Mouse (Mus musculus): Measurements from ENCODE around the gene Plcb4. TPM values are rescaled to one million over a fixed set of nuclear protein-coding genes. Genes with fewer than 3 reads are reported as not detected.

Gene Plcb4
- polyA plus RNA-seq, 1 experiment from 2014 or later = 12.4 TPM

DNA sequence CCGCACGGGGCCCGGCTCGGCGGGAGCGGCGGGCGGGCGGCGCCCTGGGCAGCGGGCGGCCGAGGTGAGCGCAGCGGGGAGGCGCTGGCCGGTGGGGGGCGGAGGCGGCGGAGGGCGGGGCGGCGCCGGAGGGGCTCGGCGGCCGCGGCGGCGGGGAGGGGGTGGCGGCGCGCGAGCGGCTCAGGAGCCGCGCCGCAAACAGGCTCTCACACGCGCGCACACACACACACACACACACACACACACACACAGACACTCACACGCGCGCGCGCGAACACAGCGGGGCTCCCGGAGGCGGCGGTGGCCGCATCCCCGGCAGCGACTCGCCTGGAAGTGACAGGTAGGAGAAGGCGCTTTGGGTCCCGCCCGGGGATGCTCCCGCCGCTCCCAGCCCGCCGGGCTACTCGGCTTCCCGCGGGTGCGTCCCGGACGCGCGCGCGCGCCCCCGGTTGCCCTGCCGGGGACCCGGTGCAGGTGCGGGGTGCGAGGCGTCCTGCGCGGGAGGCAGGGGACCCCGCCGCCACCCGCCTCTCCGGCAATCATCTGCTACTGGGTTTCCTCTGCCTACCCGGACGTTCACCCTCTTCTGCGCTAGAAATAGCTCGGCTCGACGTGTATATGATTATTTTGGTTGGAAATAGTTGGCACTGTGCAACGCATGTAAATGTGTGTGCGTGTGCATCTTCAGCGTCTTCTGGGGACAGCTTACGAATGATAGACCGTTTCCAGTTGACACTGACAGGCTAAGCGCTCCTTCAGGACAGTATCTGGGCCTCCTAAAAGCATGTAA, 775 bp downstream of the Plcb4 start:
- DNase-seq (ENCODE audit: low spot score) (peak; percentile 72), ATAC-seq (ENCODE audit: insufficient number of reproducible peaks, low FRiP score, low TSS enrichment, low read depth) (no peak; the same call in 1 of the 2 replicates)
- Histone ChIP-seq H3K27me3 (ENCODE audit: control insufficient read depth, insufficient read depth, low read length) (no peaks in the 10 kb centered on the region), H3K4me2 (ENCODE audit: low read depth, severe bottlenecking) (peak overlapping the region; percentile 64), H3K9me3 (ENCODE audit: control insufficient read depth, low read length) (no peaks in the 10 kb centered on the region), H3K9ac (ENCODE audit: low read length) (peak overlapping the region; percentile 96), H3K4me1 (ENCODE audit: control insufficient read depth, insufficient read depth, low read length) (no peaks in the 10 kb centered on the region), H3K27ac (replicated peaks; ENCODE audit: low read depth, low read length) (peak overlapping the region; percentile 93), H3K36me3 (ENCODE audit: control insufficient read depth, insufficient read depth, low read length) (no peaks in the 10 kb centered on the region), H3K4me3 (ENCODE audit: low read depth, low read length) (peak overlapping the region; percentile 68)
- under 1% methylated on average over 56 of the region's 97 CpGs for WGBS

DNA sequence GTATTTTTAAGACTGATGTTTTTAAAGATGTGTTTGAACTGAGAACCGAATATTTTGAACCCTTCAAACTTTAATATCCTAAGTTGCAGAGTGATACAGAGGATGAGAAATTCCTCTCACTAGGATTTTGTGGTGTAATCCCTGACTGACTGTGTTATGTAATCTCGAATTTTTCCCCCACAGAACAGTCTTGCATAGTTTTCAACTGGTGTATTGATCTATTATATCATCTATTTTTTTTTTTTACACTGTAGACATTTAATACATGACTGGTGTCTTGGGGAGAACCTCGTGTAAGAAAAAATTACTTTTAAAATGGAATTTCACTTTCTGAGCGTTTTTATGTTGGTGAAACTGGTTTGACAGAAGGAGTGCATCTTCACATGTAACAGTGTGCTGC, 2.0 kb downstream of the Plcb4 start:
- no peak for DNase-seq (ENCODE audit: low spot score)
- no peak overlapping the region for H3K4me3 ChIP-seq (ENCODE audit: low read depth, low read length)
- no peak overlapping the region for H3K9ac ChIP-seq (ENCODE audit: low read length)
- no peaks in the 10 kb centered on the region for H3K4me1 ChIP-seq (ENCODE audit: control insufficient read depth, insufficient read depth, low read length)
- WGBS = 52% methylated on average over 4 of the region's 4 CpGs
- no peak for ATAC-seq (ENCODE audit: insufficient number of reproducible peaks, low FRiP score, low TSS enrichment, low read depth)
- no peaks in the 10 kb centered on the region for H3K36me3 ChIP-seq (ENCODE audit: control insufficient read depth, insufficient read depth, low read length)
- no peak overlapping the region for H3K27ac ChIP-seq (replicated peaks; ENCODE audit: low read depth, low read length)
- H3K4me2 ChIP-seq (ENCODE audit: low read depth, severe bottlenecking) = no peak overlapping the region
- H3K27me3 ChIP-seq (ENCODE audit: control insufficient read depth, insufficient read depth, low read length) = no peaks in the 10 kb centered on the region
- no peaks in the 10 kb centered on the region for H3K9me3 ChIP-seq (ENCODE audit: control insufficient read depth, low read length)

DNA sequence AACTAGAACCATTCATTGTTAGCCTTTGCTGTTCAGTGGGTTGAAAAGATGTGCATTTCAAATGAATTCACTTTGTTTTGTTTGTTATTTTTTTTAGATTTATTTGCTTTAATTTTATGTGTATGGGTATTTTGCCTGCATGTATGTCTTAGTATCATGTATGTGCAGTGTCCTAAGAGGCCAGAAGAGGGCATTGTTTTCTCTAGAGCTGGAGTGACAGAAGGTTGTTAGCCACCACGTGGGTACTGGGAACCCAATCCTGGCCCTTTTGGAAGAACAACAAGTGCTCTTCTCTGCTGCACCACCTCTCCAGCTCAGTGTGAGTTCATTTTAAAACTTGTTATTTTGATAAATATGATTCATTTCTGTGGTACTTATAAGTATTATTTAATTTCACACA, 5.0 kb downstream of the Plcb4 start:
- H3K4me1 ChIP-seq (ENCODE audit: control insufficient read depth, insufficient read depth, low read length) = no peaks in the 10 kb centered on the region
- 82% methylated on average over 1 of the region's 1 CpGs for WGBS

DNA sequence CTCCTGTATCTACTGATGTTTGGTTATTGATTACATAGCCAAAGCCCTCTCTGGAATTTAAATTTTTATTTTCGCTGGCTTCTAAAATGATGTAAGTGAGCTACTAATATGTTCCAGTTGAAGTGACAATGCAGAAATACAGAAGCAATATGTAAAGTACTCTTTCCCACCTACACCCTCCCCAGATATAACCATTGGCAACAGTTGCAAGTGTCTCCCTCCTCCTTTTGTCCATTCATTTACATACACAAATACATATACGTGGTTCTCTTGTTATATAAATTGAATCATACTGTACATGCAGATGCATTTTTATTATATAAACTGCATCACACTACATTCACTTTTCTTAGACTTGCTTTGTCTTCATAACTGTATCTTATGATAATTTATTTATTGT, 8.7 kb downstream of the Plcb4 start:
- no peak overlapping the region for H3K4me2 ChIP-seq (ENCODE audit: low read depth, severe bottlenecking)
- ATAC-seq (ENCODE audit: insufficient number of reproducible peaks, low FRiP score, low TSS enrichment, low read depth) (no peak), DNase-seq (ENCODE audit: low spot score) (no peak)
- H3K27ac ChIP-seq (replicated peaks; ENCODE audit: low read depth, low read length) = no peak overlapping the region
- no peaks in the 10 kb centered on the region for H3K27me3 ChIP-seq (ENCODE audit: control insufficient read depth, insufficient read depth, low read length)
- no peaks in the 10 kb centered on the region for H3K9me3 ChIP-seq (ENCODE audit: control insufficient read depth, low read length)
- no peak overlapping the region for H3K9ac ChIP-seq (ENCODE audit: low read length)
- no peaks in the 10 kb centered on the region for H3K36me3 ChIP-seq (ENCODE audit: control insufficient read depth, insufficient read depth, low read length)
- no peaks in the 10 kb centered on the region for H3K4me1 ChIP-seq (ENCODE audit: control insufficient read depth, insufficient read depth, low read length)
- no peak overlapping the region for H3K4me3 ChIP-seq (ENCODE audit: low read depth, low read length)
- 96% methylated on average over 2 of the region's 2 CpGs for WGBS

More for the DNA sequence above, 5.0 kb downstream of the Plcb4 start:
- H3K27me3 ChIP-seq (ENCODE audit: control insufficient read depth, insufficient read depth, low read length) = no peaks in the 10 kb centered on the region
- ATAC-seq (ENCODE audit: insufficient number of reproducible peaks, low FRiP score, low TSS enrichment, low read depth) (no peak), DNase-seq (ENCODE audit: low spot score) (no peak)
- no peak overlapping the region for H3K27ac ChIP-seq (replicated peaks; ENCODE audit: low read depth, low read length)
- H3K9ac ChIP-seq (ENCODE audit: low read length) = no peak overlapping the region
- H3K36me3 ChIP-seq (ENCODE audit: control insufficient read depth, insufficient read depth, low read length) = no peaks in the 10 kb centered on the region
- H3K4me2 ChIP-seq (ENCODE audit: low read depth, severe bottlenecking) = no peak overlapping the region
- H3K9me3 ChIP-seq (ENCODE audit: control insufficient read depth, low read length) = no peaks in the 10 kb centered on the region
- no peak overlapping the region for H3K4me3 ChIP-seq (ENCODE audit: low read depth, low read length)

DNA sequence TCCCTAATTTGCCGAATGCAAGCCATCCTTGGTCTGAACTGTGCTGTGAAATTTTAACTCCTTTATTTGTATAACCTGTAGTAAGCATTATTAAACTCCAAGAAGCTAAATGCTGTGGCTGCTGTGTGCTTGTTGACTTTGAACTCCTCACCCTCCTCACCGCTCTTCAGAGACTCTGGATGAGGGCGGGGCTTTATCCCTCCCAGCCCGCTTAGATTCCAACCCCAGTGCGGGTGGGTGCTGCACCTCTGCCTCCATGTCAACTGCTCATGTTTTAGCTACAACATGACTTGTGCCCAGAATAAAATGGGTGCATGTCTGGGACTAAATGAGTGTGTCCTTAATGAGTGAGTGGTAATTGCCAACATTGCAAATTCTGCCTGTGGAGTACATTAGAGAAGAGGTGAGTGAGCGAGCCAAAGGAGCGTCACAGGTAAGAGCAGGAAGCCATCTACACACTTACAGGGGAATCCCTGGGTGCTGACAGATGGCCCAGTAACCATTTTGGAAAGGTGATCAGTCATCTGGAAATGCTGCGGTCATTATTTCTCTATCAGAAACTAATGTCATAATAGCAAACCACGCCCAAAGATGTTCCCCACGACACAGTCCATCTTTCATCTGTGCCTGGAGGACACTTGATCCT, 13.8 kb downstream of the Plcb4 start:
- no peak overlapping the region for H3K4me2 ChIP-seq (ENCODE audit: low read depth, severe bottlenecking)
- no peaks in the 10 kb centered on the region for H3K9me3 ChIP-seq (ENCODE audit: control insufficient read depth, low read length)
- no peak for DNase-seq (ENCODE audit: low spot score)
- ATAC-seq (ENCODE audit: insufficient number of reproducible peaks, low FRiP score, low TSS enrichment, low read depth) = no peak
- no peaks in the 10 kb centered on the region for H3K36me3 ChIP-seq (ENCODE audit: control insufficient read depth, insufficient read depth, low read length)
- no peak overlapping the region for H3K9ac ChIP-seq (ENCODE audit: low read length)
- no peaks in the 10 kb centered on the region for H3K4me1 ChIP-seq (ENCODE audit: control insufficient read depth, insufficient read depth, low read length)
- no peak overlapping the region for H3K27ac ChIP-seq (replicated peaks; ENCODE audit: low read depth, low read length)
- no peak overlapping the region for H3K4me3 ChIP-seq (ENCODE audit: low read depth, low read length)
- no peaks in the 10 kb centered on the region for H3K27me3 ChIP-seq (ENCODE audit: control insufficient read depth, insufficient read depth, low read length)
- 80% methylated on average over 10 of the region's 10 CpGs for WGBS

DNA sequence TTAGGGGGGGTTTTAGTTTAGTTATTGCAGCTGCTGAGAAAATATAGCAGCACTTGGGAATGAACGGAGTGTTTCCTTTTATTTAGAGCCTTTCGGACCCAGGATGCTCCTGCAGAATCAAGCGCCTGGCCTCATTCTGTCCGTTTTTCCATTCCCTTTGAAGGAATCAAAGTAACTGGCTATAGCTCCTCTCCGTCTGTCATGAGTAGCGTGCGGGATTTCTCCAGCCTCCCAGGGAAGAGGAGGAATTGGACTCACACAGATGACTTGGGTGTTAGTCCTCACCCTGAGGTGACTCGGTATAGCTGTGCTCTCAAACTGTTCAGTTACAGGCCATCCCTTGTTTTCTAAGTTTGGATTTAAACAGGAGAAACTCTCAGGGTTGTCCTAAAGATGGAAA, 14.8 kb downstream of the Plcb4 start:
- no peak for DNase-seq (ENCODE audit: low spot score)
- Histone ChIP-seq H3K27me3 (ENCODE audit: control insufficient read depth, insufficient read depth, low read length) (no peaks in the 10 kb centered on the region), H3K4me3 (ENCODE audit: low read depth, low read length) (no peak overlapping the region), H3K9ac (ENCODE audit: low read length) (no peak overlapping the region), H3K4me1 (ENCODE audit: control insufficient read depth, insufficient read depth, low read length) (no peaks in the 10 kb centered on the region), H3K4me2 (ENCODE audit: low read depth, severe bottlenecking) (no peak overlapping the region), H3K27ac (replicated peaks; ENCODE audit: low read depth, low read length) (no peak overlapping the region), H3K36me3 (ENCODE audit: control insufficient read depth, insufficient read depth, low read length) (no peaks in the 10 kb centered on the region), H3K9me3 (ENCODE audit: control insufficient read depth, low read length) (no peaks in the 10 kb centered on the region)
- no peak for ATAC-seq (ENCODE audit: insufficient number of reproducible peaks, low FRiP score, low TSS enrichment, low read depth)
- 90% methylated on average over 8 of the region's 8 CpGs for WGBS

DNA sequence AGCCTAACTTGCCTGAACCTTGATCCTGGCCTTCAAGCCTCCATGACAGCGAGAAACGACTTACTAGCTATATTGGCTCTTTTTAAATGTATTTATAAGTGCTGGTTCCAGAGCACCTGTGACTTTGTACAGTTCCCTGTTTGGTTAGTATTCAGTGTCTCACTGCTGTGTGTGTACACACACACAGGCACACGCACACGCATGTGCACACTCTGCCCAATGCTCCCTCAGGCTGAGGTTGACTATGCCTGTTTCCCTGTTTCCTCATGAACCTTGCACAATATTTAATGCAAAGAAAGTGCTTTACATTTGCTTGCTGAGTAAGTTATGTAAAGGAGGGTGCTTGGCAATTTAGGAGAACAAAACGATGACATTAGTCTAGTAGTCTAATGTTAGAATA, 16.5 kb downstream of the Plcb4 start:
- 91% methylated on average over 5 of the region's 5 CpGs for WGBS
- no peaks in the 10 kb centered on the region for H3K27me3 ChIP-seq (ENCODE audit: control insufficient read depth, insufficient read depth, low read length)
- H3K4me2 ChIP-seq (ENCODE audit: low read depth, severe bottlenecking) = no peak overlapping the region
- H3K36me3 ChIP-seq (ENCODE audit: control insufficient read depth, insufficient read depth, low read length) = no peaks in the 10 kb centered on the region
- ATAC-seq (ENCODE audit: insufficient number of reproducible peaks, low FRiP score, low TSS enrichment, low read depth) (no peak), DNase-seq (ENCODE audit: low spot score) (no peak)
- no peak overlapping the region for H3K27ac ChIP-seq (replicated peaks; ENCODE audit: low read depth, low read length)
- H3K9me3 ChIP-seq (ENCODE audit: control insufficient read depth, low read length) = no peaks in the 10 kb centered on the region
- no peak overlapping the region for H3K9ac ChIP-seq (ENCODE audit: low read length)
- no peaks in the 10 kb centered on the region for H3K4me1 ChIP-seq (ENCODE audit: control insufficient read depth, insufficient read depth, low read length)
- no peak overlapping the region for H3K4me3 ChIP-seq (ENCODE audit: low read depth, low read length)

DNA sequence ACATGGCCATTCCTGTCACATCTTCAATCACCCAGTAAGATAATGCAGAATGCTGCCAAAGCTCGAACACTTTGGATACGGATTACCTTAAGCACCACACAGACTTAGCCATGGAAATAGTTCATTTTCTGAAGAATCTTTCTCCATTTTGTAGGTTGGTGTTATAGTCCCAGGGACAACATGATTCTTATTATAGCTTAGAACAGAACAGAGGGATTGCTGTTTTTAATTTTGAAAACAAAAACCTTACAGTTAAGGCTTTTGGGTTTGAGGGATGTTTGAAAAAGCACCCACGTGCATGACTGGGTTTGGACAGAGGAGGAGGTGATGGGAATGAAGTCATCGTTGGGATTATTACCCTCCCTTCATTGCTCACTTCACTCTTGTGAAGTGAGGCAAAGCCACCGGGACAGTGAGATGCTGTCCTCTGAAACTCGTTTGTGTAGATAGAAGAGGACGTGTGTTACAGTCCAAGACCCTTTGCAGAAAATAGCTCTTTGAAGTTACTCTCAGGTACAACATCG, 18.2 kb downstream of the Plcb4 start:
- Histone ChIP-seq H3K4me3 (ENCODE audit: low read depth, low read length) (no peak overlapping the region), H3K27me3 (ENCODE audit: control insufficient read depth, insufficient read depth, low read length) (no peaks in the 10 kb centered on the region), H3K27ac (replicated peaks; ENCODE audit: low read depth, low read length) (no peak overlapping the region), H3K36me3 (ENCODE audit: control insufficient read depth, insufficient read depth, low read length) (no peaks in the 10 kb centered on the region), H3K9me3 (ENCODE audit: control insufficient read depth, low read length) (no peaks in the 10 kb centered on the region), H3K4me2 (ENCODE audit: low read depth, severe bottlenecking) (no peak overlapping the region), H3K4me1 (ENCODE audit: control insufficient read depth, insufficient read depth, low read length) (no peaks in the 10 kb centered on the region), H3K9ac (ENCODE audit: low read length) (no peak overlapping the region)
- DNase-seq (ENCODE audit: low spot score) (no peak), ATAC-seq (ENCODE audit: insufficient number of reproducible peaks, low FRiP score, low TSS enrichment, low read depth) (no peak)
- WGBS = 68% methylated on average over 8 of the region's 8 CpGs
